In genomic region chr11:77214755-77215154, GRCm38 (mm10) we compare ENCODE assay signal across 8 mouse cellular contexts. TPM values are rescaled to one million over a fixed set of nuclear protein-coding genes. Genes with fewer than 3 reads are reported as not detected.
A peak's percentile ranks its signal among the peaks of the same experiment; 100 is the strongest.
DNase-seq lines count a peak whose midpoint lies in the region; ATAC-seq lines count a peak whose summit lies in the region.

No protein-coding gene starts in this region.

- H3K9me3 ChIP-seq in kidney, embryonic 16.5 days (ENCODE audit: low read length) = no peaks in the 10 kb centered on the region
- H3K9me3 ChIP-seq in hindbrain, embryonic 15.5 days = no peaks in the 10 kb centered on the region

- no peak overlapping the region for H3K4me2 ChIP-seq in kidney, embryonic 16.5 days (replicated peaks; ENCODE audit: low read depth, low read length)
- peak overlapping the region; percentile 68 for H3K4me2 ChIP-seq in hindbrain, embryonic 15.5 days

- H3K36me3 ChIP-seq in kidney, embryonic 16.5 days (ENCODE audit: insufficient read depth, low read length) = no peaks in the 10 kb centered on the region
- no peaks in the 10 kb centered on the region for H3K36me3 ChIP-seq in hindbrain, embryonic 15.5 days

- H3K27me3 ChIP-seq in kidney, embryonic 16.5 days (ENCODE audit: insufficient read depth, low read length) = no peaks in the 10 kb centered on the region
- no peaks in the 10 kb centered on the region for H3K27me3 ChIP-seq in hindbrain, embryonic 15.5 days

- no peak overlapping the region for H3K4me3 ChIP-seq in kidney, embryonic 16.5 days (ENCODE audit: low read length)
- 0 out of 2 replicates have a peak overlapping the region, but pooled peaks have one; percentile 68 for H3K4me3 ChIP-seq in hindbrain, embryonic 15.5 days

- peak; percentile 68 for DNase-seq in kidney, adult 18-20 months
- peak; percentile 72 for DNase-seq in gastrocnemius, adult 18-20 months (ENCODE audit: low spot score)
- DNase-seq in left cerebral cortex, adult 8-10 months (ENCODE audit: low spot score in 2 of 2) = peak; percentile 10 to 23
- DNase-seq in right cerebral cortex, postnatal 10 days (ENCODE audit: low spot score in 2 of 2) = peak; percentile 78 to 80

- 6% methylated on average over 1 of the region's 1 CpGs for WGBS in kidney, embryonic 16.5 days
- 0% methylated on average over 1 of the region's 1 CpGs for WGBS in hindbrain, embryonic 15.5 days

- H3K4me1 ChIP-seq in kidney, embryonic 16.5 days (ENCODE audit: insufficient read depth, low read length) = peaks cover 15% of the 10 kb centered on the region
- peaks cover 30% of the 10 kb centered on the region for H3K4me1 ChIP-seq in hindbrain, embryonic 15.5 days (replicated peaks)

- no peak overlapping the region for H3K27ac ChIP-seq in kidney, embryonic 16.5 days (ENCODE audit: low read length)
- H3K27ac ChIP-seq in hindbrain, embryonic 15.5 days (replicated peaks) = no peak overlapping the region

- H3K9ac ChIP-seq in kidney, embryonic 16.5 days (replicated peaks; ENCODE audit: low read length) = no peak overlapping the region
- no peak overlapping the region for H3K9ac ChIP-seq in hindbrain, embryonic 15.5 days

- no peak for ATAC-seq in kidney, embryonic 16.5 days (ENCODE audit: low FRiP score, low TSS enrichment)
- peak; percentile 84 for ATAC-seq in common myeloid progenitor, adult 5-6 weeks (replicated peaks; ENCODE audit: low read depth, poor library complexity, severe bottlenecking)
- peak; percentile 56; the same call in 1 of the 2 replicates for ATAC-seq in hindbrain, embryonic 15.5 days (ENCODE audit: low FRiP score, low read depth)
- ATAC-seq in megakaryocyte progenitor cell, adult 5-6 weeks (replicated peaks; ENCODE audit: poor library complexity) = peak; percentile 84

RNA-seq across cellular contexts. Expression of gene Ssh2, which starts 1.3 kb away (rescaled TPM):
- polyA plus RNA-seq in kidney, embryonic 16.5 days (2015; fragmentation: Nextera tagmentation; extraction: Ambion mirVana) = 7.4 and 9.4 TPM in 2 replicates
- 29.5 and 38.2 TPM in 2 replicates for total RNA-seq in common myeloid progenitor, adult 5-6 weeks (2017)
- 10 to 100 TPM; 49.1 to 49.3 TPM for total RNA-seq in gastrocnemius, adult 18-20 months (2021)
- 15.1 and 17.3 TPM in 2 replicates for polyA plus RNA-seq in hindbrain, embryonic 15.5 days (2015; fragmentation: Nextera tagmentation; extraction: Ambion mirVana)
- 10 to 100 TPM; 26.7 to 32.2 (median 30.8) TPM for total RNA-seq in left cerebral cortex, adult 8-10 months (2022)
- total RNA-seq in megakaryocyte progenitor cell, adult 5-6 weeks (2015) = 25.5 and 26.6 TPM in 2 replicates
- 14.7 and 20.9 TPM in 2 replicates for total RNA-seq in megakaryocyte progenitor cell, adult 5-6 weeks (2017)

RNA-seq across cellular contexts. Expression of gene Efcab5, which starts 26.0 kb away (rescaled TPM):
- polyA plus RNA-seq in kidney, embryonic 16.5 days (2015; fragmentation: Nextera tagmentation; extraction: Ambion mirVana) = 0.09 and 0.37 TPM in 2 replicates
- 0.55 and 0.92 TPM in 2 replicates for total RNA-seq in common myeloid progenitor, adult 5-6 weeks (2017)
- under 1 TPM; 0.07 to 0.12 TPM for total RNA-seq in gastrocnemius, adult 18-20 months (2021)
- 0.56 and 1.3 TPM in 2 replicates for polyA plus RNA-seq in hindbrain, embryonic 15.5 days (2015; fragmentation: Nextera tagmentation; extraction: Ambion mirVana)
- 1 to 10 TPM; 2.8 to 4.3 (median 4.1) TPM for total RNA-seq in left cerebral cortex, adult 8-10 months (2022)
- 0.54 and 1.3 TPM in 2 replicates for total RNA-seq in megakaryocyte progenitor cell, adult 5-6 weeks (2015)
- 0.46 and 1.8 TPM in 2 replicates for total RNA-seq in megakaryocyte progenitor cell, adult 5-6 weeks (2017)

Comparison
In these comparisons a context has a peak if more than half of its experiments do, and no peak if none do; other contexts are left out.
1. DNase-seq: peak in every context shown above with its lines; median percentile 79 in right cerebral cortex, postnatal 10 days; 72 in gastrocnemius, adult 18-20 months; 68 in kidney, adult 18-20 months; 16 in left cerebral cortex, adult 8-10 months.